Mouse (Mus musculus) left cerebral cortex, postnatal 10 days (tissue): ENCODE measurements around the gene Bbs4. TPM values are rescaled to one million over a fixed set of nuclear protein-coding genes. Genes with fewer than 3 reads are reported as not detected.
A peak's percentile ranks its signal among the peaks of the same experiment; 100 is the strongest.
"Not testable (repeated sequence)": the region's sequence is repeated elsewhere in the genome, so short reads cannot be mapped to it uniquely, and the experiment has no call there.

Experiments used
- DNase-seq, 2 experiments: peaks; one replicate each; pipeline ENCODE4 v3.0.0; 2021 to 2022; ENCODE audit warnings: low spot score in 2 of 2, mixed read lengths in 1 of 2; ENCODE audit errors: extremely low spot score in 1 of 2
- intact Hi-C: fragments of 180-260 bp; cut with DNase I; formaldehyde crosslinking; loops from one replicate; pipeline ENCODE4 v1.15.1; 2025
- total RNA-seq, 2 experiments: library from RNA; stranded (reverse); gene quantifications; 2 replicates each; pipeline ENCODE4 v1.2.3; 2021

Gene Bbs4
- total RNA-seq, result 10 to 100 TPM; 38.5 to 39.5 TPM

DNA sequence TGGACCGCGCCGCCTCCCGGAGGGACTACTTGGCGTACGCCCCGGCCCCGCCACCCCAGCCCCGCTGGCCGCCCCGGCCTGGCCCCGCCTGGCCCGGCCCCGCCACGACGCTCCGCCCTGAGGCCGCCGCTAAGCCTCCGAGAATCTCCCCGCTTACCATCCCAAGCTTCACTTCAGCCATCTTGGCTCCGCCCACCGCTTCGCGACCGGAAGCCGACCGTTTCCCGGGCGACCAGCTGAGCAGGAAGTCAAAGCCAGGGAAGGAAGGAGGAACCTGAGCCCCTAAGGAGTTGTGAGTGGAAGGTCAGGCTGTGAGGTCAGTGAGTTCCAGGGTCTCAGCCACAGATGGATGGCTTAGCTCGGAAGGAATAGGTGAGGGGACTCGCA is at the start of gene Bbs4:
Bbs4 (minus strand) TSS at position 256 of the 387 bp plus-strand sequence.
- intact Hi-C loops, result no loop called here
- peak; percentile 86 to 94 for DNase-seq

GRCm38 (mm10) chr9:59389086-59389485 is 35.8 kb upstream of the Bbs4 start:
- intact Hi-C loops, result no loop called here
- DNase-seq, result no peak

DNA sequence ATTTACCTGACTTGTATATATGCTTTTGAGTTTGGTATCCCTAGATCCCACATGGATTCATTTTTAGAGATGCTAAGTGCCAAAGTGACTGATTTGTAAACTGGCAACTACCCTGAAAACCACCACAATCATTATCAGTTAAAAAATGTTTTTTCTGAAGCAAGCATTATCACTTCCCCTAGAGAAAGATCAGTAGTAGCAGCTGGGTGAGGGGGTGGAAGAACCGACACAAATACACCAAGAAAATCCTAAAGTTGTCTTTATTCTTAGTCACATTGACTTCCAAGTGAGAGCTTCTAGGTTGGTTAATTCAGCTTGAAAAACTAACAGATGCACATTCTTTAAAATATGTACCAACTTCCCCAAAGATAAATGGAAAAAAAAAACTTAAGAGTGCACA is 35.0 kb upstream of the Bbs4 start:
- peak in 1 of 2 experiments; percentile 20 for DNase-seq
- intact Hi-C loops, result no loop called here

DNA sequence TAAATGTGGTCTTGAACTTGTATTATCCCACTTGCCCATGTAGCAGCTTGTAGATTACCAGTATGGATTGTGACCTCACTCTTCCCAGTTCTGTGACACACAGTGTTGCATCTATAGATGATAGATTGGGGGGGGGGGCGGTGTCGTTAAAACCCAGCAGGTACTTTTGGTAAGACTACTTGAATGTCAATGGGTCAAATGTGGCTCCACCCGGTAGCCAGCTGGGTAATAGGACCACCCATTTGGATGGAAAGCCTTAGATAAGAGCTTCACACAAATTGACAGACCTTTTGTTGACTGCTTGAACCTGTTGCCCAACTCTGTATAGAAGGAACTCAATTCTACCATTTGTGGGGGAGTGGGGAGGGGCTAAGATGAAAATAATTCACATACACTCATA is 34.2 kb upstream of the Bbs4 start:
- no peak for DNase-seq
- intact Hi-C loops, result no loop called here

- no peak for DNase-seq
- intact Hi-C loops, result no loop called here
Measured at GRCm38 (mm10) chr9:59375626-59376025, 22.3 kb upstream of the Bbs4 start.

- intact Hi-C loops, result no loop called here
- DNase-seq, result no peak
Measured at GRCm38 (mm10) chr9:59369646-59370045, 16.3 kb upstream of the Bbs4 start.

GRCm38 (mm10) chr9:59369220-59369619 is 15.9 kb upstream of the Bbs4 start:
- intact Hi-C loops, result no loop called here
- DNase-seq, result no peak

GRCm38 (mm10) chr9:59360487-59360886 is 7.2 kb upstream of the Bbs4 start:
- DNase-seq, intact Hi-C loops: not testable (repeated sequence)

GRCm38 (mm10) chr9:59358041-59358440 is 4.7 kb upstream of the Bbs4 start:
- DNase-seq, intact Hi-C loops: not testable (repeated sequence)

DNA sequence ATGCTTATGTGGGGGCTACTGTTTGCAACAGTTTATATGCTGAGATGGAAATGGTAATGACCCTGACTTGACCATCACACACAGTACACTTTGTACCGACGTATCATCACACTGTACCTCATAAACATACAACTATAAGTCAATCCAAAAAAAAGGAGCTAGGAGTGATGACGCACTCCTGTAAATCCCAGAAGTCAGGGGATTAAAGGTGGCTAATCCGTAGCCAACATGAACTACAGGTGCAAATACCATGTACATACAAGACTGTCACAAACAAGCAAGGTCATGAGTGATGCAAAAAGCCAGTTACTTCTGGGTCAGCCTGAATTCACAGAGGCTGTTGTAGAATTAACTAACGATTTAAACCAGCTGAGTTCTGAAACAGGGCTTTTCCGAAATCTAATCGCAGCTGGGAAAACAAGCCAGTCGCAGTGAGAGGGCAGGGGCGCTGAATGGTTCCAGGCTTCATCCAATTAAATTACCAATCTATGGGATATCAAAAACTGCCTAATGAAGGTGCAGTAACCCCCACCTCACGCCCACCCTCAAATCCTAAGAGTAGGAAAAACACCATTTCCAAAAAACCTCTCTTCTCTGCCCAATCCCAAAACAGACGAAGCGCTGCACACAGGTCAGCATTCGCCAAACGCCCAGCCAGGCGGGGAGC is 589 bp downstream of the Bbs4 start:
- intact Hi-C loops, result no loop called here

DNA sequence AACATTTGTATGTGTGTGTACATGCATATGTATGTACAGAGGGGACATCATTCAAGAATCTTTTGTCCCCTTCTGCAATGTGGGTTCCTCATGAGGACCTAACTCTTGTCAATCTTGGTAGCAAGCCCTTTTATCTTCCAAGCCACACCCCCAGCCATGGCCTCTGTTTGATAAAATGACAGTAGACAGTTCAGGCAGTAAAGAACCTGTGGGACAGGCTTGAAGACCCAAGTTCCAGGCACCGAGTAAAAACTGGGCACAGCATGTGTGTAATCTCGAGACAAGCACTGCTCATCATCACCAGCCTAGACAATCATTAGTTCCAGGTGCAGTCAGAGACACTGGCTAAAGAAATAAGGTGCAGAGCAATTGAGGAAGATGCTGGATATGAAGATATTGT is 7.1 kb downstream of the Bbs4 start:
- DNase-seq, result no peak
- intact Hi-C loops, result loop anchor here (10.0 kb wide), 1 partner anchor 219 kb away; no protein-coding TSS in a partner anchor

More for the DNA sequence above, 589 bp downstream of the Bbs4 start:
- DNase-seq, result no peak

DNA sequence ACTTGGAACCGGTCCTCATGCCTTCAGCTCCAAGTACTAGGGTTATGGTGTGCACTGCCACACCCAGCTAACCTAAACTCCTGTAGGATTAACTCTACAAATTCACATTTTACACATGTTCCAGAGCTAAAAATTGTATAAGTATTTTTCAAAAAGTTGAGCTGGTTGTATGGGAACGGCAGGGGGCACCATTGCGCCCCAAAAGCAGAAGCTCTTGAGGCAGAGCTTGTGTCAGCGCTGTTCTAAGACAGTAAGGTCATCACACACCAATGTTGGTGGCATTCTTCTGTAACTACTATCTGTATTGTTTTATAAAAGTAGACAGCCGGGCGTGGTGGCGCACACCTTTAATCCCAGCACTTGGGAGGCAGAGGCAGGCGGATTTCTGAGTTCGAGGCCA is 13.3 kb downstream of the Bbs4 start:
- intact Hi-C loops, result loop anchor here (10.0 kb wide), 1 partner anchor 225 kb away; no protein-coding TSS in a partner anchor
- DNase-seq, result no peak

GRCm38 (mm10) chr9:59339107-59339506 is 14.2 kb downstream of the Bbs4 start:
- intact Hi-C loops, result no loop called here
- no peak for DNase-seq

- intact Hi-C loops, result no loop called here
- no peak for DNase-seq
Measured at GRCm38 (mm10) chr9:59338411-59338810, 14.9 kb downstream of the Bbs4 start.

GRCm38 (mm10) chr9:59337889-59338288 is 15.4 kb downstream of the Bbs4 start:
- no peak for DNase-seq
- intact Hi-C loops, result no loop called here

- intact Hi-C loops, result no loop called here
- no peak for DNase-seq
Measured at GRCm38 (mm10) chr9:59336539-59336938, 16.8 kb downstream of the Bbs4 start.

DNA sequence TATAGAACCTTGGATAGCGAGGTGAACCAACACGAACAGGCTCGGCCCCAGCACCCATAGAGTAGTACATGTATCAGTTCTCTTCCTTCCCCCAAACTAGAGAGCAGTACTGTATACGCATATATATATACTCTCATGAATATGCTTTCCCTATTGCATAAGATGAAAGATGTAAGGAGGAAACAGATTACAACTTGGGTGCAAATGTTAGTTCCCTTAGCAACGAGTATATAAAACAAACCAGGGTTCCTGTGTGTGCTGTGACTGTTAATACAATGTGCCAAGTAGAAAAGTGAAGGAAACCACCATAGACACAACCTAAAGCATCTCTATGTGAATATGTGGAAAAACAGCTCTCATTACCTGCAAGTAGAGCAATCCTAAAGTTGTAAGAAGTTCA is 23.3 kb downstream of the Bbs4 start:
- no peak for DNase-seq
- intact Hi-C loops, result no loop called here

DNA sequence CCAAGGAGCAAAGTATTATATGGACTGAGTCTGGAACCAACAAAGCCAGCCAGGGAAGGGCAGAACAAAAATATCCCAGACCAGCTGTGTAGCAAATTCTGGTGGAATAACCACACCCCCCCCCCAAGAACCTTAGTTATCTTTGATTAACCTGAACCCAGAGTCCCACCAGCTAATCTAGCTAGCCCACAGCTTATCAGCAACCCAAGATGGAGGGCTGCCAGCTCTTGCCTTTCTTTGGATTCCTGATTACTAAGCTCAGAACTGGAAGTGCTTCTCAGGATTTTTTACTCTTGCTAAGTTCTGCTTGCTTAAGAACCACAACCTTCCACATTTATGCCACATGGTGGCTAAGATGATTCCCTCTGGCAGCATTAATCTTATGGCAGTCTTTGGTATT is 29.0 kb downstream of the Bbs4 start:
- no peak for DNase-seq
- intact Hi-C loops, result no loop called here

GRCm38 (mm10) chr9:59316206-59316605 is 37.1 kb downstream of the Bbs4 start:
- intact Hi-C loops, result no loop called here
- no peak for DNase-seq

- no peak for DNase-seq
- intact Hi-C loops, result no loop called here
Measured at GRCm38 (mm10) chr9:59311284-59311670, 42.0 kb downstream of the Bbs4 start.
